In genomic region chr1:128417533-128417888, GRCm38 (mm10) we compare ENCODE assay signal across 8 mouse cellular contexts. TPM values are rescaled to one million over a fixed set of nuclear protein-coding genes. Genes with fewer than 3 reads are reported as not detected.
DNase-seq lines count a peak whose midpoint lies in the region; ATAC-seq lines count a peak whose summit lies in the region.

No protein-coding gene starts in this region.

- no peaks in the 10 kb centered on the region for H3K9me3 ChIP-seq in neural tube, embryonic 11.5 days (ENCODE audit: control insufficient read depth, low read length)
- H3K9me3 ChIP-seq in forebrain, embryonic 15.5 days = no peaks in the 10 kb centered on the region
- H3K9me3 ChIP-seq in liver, embryonic 12.5 days (replicated peaks) = no peaks in the 10 kb centered on the region
- H3K9me3 ChIP-seq in neural tube, embryonic 13.5 days = no peaks in the 10 kb centered on the region

- 34% methylated on average over 5 of the region's 5 CpGs for WGBS in neural tube, embryonic 11.5 days
- 49% methylated on average over 5 of the region's 5 CpGs for WGBS in forebrain, embryonic 15.5 days
- WGBS in liver, embryonic 12.5 days (ENCODE audit: insufficient replicate concordance) = 30% methylated on average over 5 of the region's 5 CpGs
- 39% methylated on average over 5 of the region's 5 CpGs for WGBS in neural tube, embryonic 13.5 days

- H3K27me3 ChIP-seq in neural tube, embryonic 11.5 days (ENCODE audit: control insufficient read depth, insufficient read depth, low read length) = no peaks in the 10 kb centered on the region
- no peaks in the 10 kb centered on the region for H3K27me3 ChIP-seq in forebrain, embryonic 15.5 days
- 0 out of 2 replicates have a peak, but pooled peaks cover 5% of the 10 kb centered on the region for H3K27me3 ChIP-seq in liver, embryonic 12.5 days (replicated peaks)
- H3K27me3 ChIP-seq in neural tube, embryonic 13.5 days = no peaks in the 10 kb centered on the region

- no peaks in the 10 kb centered on the region for H3K36me3 ChIP-seq in neural tube, embryonic 11.5 days (ENCODE audit: control insufficient read depth, insufficient read depth, low read length)
- H3K36me3 ChIP-seq in forebrain, embryonic 15.5 days = 0 out of 2 replicates have a peak, but pooled peaks cover 8% of the 10 kb centered on the region
- peaks cover 20% of the 10 kb centered on the region for H3K36me3 ChIP-seq in liver, embryonic 12.5 days
- H3K36me3 ChIP-seq in neural tube, embryonic 13.5 days = peaks cover 14% of the 10 kb centered on the region

- 0 out of 2 replicates have a peak, but pooled peaks cover 3% of the 10 kb centered on the region for H3K4me1 ChIP-seq in neural tube, embryonic 11.5 days (ENCODE audit: control insufficient read depth, insufficient read depth, low read length)
- H3K4me1 ChIP-seq in forebrain, embryonic 15.5 days = 0 out of 2 replicates have a peak, but pooled peaks cover 7% of the 10 kb centered on the region
- peaks cover 13% of the 10 kb centered on the region for H3K4me1 ChIP-seq in liver, embryonic 12.5 days
- peaks cover 6% of the 10 kb centered on the region for H3K4me1 ChIP-seq in neural tube, embryonic 13.5 days (replicated peaks)

- ATAC-seq in neural tube, embryonic 11.5 days (ENCODE audit: insufficient read depth, low FRiP score, low TSS enrichment) = no peak; the same call in 1 of the 2 replicates
- ATAC-seq in forebrain, embryonic 15.5 days (replicated peaks) = no peak; the same call in 1 of the 2 replicates
- peak; percentile 47 for ATAC-seq in liver, embryonic 12.5 days
- no peak; the same call in 1 of the 2 replicates for ATAC-seq in neural tube, embryonic 13.5 days (ENCODE audit: low read depth)

- peak; percentile 34 for DNase-seq in cerebellum, adult 11 months
- no peak for DNase-seq in cerebellum, adult 9-11 months
- no peak for DNase-seq in neural tube, embryonic 11.5 days (ENCODE audit: low spot score)
- DNase-seq in neural tube, embryonic 10.5 days (ENCODE audit: extremely low spot score, low spot score) = no peak
- DNase-seq in spleen, postnatal 14 days (ENCODE audit: low spot score in 2 of 2) = no peak

- peak overlapping the region; percentile 89; the same call in 1 of the 2 replicates for H3K4me3 ChIP-seq in neural tube, embryonic 11.5 days (ENCODE audit: low read depth, low read length)
- peak overlapping the region; percentile 76 for H3K4me3 ChIP-seq in forebrain, embryonic 15.5 days
- peak overlapping the region; percentile 80 for H3K4me3 ChIP-seq in liver, embryonic 12.5 days
- H3K4me3 ChIP-seq in neural tube, embryonic 13.5 days = peak overlapping the region; percentile 86

- no peak overlapping the region for H3K27ac ChIP-seq in neural tube, embryonic 11.5 days (ENCODE audit: low read depth, low read length)
- peak overlapping the region; percentile 86; the same call in 1 of the 2 replicates for H3K27ac ChIP-seq in forebrain, embryonic 15.5 days (replicated peaks)
- H3K27ac ChIP-seq in liver, embryonic 12.5 days = peak overlapping the region; percentile 91; the same call in 1 of the 2 replicates
- 0 out of 2 replicates have a peak overlapping the region, but pooled peaks have one; percentile 0 for H3K27ac ChIP-seq in neural tube, embryonic 13.5 days (replicated peaks)

- H3K9ac ChIP-seq in neural tube, embryonic 11.5 days (ENCODE audit: low read length) = no peak overlapping the region; the same call in 1 of the 2 replicates
- no peak overlapping the region for H3K9ac ChIP-seq in forebrain, embryonic 15.5 days (replicated peaks)
- H3K9ac ChIP-seq in liver, embryonic 12.5 days = peak overlapping the region; percentile 96; the same call in 1 of the 2 replicates
- H3K9ac ChIP-seq in neural tube, embryonic 13.5 days = no peak overlapping the region

- H3K4me2 ChIP-seq in neural tube, embryonic 11.5 days (ENCODE audit: low read depth) = peak overlapping the region; percentile 78; the same call in 1 of the 2 replicates
- H3K4me2 ChIP-seq in forebrain, embryonic 15.5 days (replicated peaks) = peak overlapping the region; percentile 60
- H3K4me2 ChIP-seq in liver, embryonic 12.5 days = peak overlapping the region; percentile 72
- peak overlapping the region; percentile 75 for H3K4me2 ChIP-seq in neural tube, embryonic 13.5 days

RNA-seq across cellular contexts. Expression of gene Dars, which starts 0.3 kb away (rescaled TPM):
- 127 and 133 TPM in 2 replicates for polyA plus RNA-seq in neural tube, embryonic 11.5 days (2014; fragmentation: Nextera tagmentation; extraction: Ambion mirVana)
- polyA plus RNA-seq in forebrain, embryonic 15.5 days (2015; fragmentation: Nextera tagmentation; extraction: Ambion mirVana) = 137 and 141 TPM in 2 replicates
- 161 and 166 TPM in 2 replicates for polyA plus RNA-seq in liver, embryonic 12.5 days (2016; fragmentation: Nextera tagmentation; extraction: Ambion mirVana)
- polyA plus RNA-seq in neural tube, embryonic 13.5 days (2015; fragmentation: Nextera tagmentation; extraction: Ambion mirVana) = 159 and 162 TPM in 2 replicates

RNA-seq across cellular contexts. Expression of gene Mcm6, which starts 58.0 kb away (rescaled TPM):
- polyA plus RNA-seq in neural tube, embryonic 11.5 days (2014; fragmentation: Nextera tagmentation; extraction: Ambion mirVana) = 292 and 301 TPM in 2 replicates
- 110 and 114 TPM in 2 replicates for polyA plus RNA-seq in forebrain, embryonic 15.5 days (2015; fragmentation: Nextera tagmentation; extraction: Ambion mirVana)
- polyA plus RNA-seq in liver, embryonic 12.5 days (2016; fragmentation: Nextera tagmentation; extraction: Ambion mirVana) = 343 and 345 TPM in 2 replicates
- polyA plus RNA-seq in neural tube, embryonic 13.5 days (2015; fragmentation: Nextera tagmentation; extraction: Ambion mirVana) = 66.4 and 74.4 TPM in 2 replicates
